Mouse (Mus musculus) lung, adult 2 months (tissue): ENCODE data around the gene Midn.

Experiments used
- CTCF ChIP-seq: fragments of 200-500 bp; IDR thresholded peaks from 2 replicates; pipeline ENCODE4 v1.5.1; 2011; ENCODE audit warnings: mild to moderate bottlenecking, low read length, control low read depth; ENCODE audit not compliant: insufficient read depth
- POLR2A ChIP-seq: fragments of 200-500 bp; IDR thresholded peaks from 2 replicates; pipeline ENCODE4 v1.6.1; 2011; ENCODE audit warnings: low read depth, mild to moderate bottlenecking, control low read depth, low read length, borderline replicate concordance; ENCODE audit errors: extremely low read depth

DNA sequence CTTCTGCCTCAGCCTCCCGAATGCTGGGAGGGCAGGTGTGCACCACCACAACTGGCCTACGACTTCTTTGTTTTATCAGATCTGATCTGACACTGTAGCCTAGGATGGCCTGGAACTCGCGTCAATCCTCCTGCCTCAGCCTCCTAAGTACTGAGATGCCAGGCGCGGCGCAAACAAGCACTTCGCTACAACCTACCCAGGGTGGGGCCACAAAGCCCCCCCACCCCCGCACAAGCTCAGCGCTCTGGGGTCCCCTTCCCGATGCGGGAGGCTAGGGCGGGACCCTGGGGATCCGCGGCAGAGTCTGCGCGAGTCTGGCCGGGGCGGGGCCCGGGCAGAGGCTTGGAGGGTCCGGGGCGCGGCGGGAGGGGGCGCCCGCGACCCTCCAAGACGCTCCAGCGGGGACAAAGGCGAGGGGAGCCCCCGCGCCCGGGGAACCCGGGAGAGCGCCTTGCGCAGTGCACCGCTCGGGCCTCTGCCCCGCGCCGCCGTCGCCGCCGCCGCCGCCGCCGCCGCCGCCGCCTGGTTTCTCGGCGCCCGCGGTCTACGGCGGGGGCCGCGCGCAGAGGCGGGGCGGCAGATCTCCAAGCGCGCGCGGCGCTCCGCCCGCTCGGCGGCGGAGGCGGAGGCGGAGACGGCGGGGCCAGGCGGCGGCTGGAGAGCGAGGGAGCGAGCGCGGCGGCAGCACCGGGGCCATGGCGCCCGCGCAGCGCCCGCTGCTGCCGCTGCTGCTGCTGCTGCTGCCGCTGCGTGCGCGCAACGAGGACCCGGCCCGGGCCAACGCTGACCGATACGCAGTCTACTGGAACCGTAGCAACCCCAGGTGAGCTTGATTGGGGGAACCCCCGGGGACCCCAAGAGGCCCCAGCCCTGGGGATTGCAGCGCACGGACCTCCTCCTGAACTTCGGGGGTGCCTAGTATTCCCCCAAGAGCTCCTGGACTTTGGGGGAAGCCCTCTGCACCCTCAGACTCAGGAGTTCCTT is 31.3 kb downstream of the Midn start, which contains the start of gene Efna2:
- TF ChIP-seq CTCF: no peak
- TF ChIP-seq POLR2A: no peak
